Mouse (Mus musculus) liver, postnatal 0 days (tissue): ENCODE measurements around the gene Hist1h3b. TPM values are rescaled to one million over a fixed set of nuclear protein-coding genes. Genes with fewer than 3 reads are reported as not detected.
"Not testable (repeated sequence)": the region's sequence is repeated elsewhere in the genome, so short reads cannot be mapped to it uniquely, and the experiment has no call there.

Experiments used
- ATAC-seq: fragments of 200-750 bp; cut with Nextera tagmentation; 2 replicates; pipeline ENCODE4 v1.8.0; 2017; ENCODE audit warnings: mild to moderate bottlenecking, moderate library complexity
- DNase-seq: peaks from one replicate; pipeline ENCODE4 v3.0.0-alpha.2; 2016
- H3K27ac ChIP-seq: fragments of 300-500 bp; sonication (generic); 2 replicates; pipeline ENCODE4 v1.5.1; 2014; ENCODE audit warnings: antibody characterized with exemption, moderate library complexity, mild to moderate bottlenecking, low read depth
- H3K27me3 ChIP-seq: fragments of 300-500 bp; sonication (generic); 2 replicates; pipeline ENCODE4 v1.6.1; 2014; ENCODE audit warnings: low read length, control low read depth, mixed read lengths; ENCODE audit not compliant: insufficient read depth
- H3K36me3 ChIP-seq: fragments of 300-500 bp; sonication (generic); replicated peaks from 2 replicates; pipeline ENCODE4 v1.6.1; 2014; ENCODE audit warnings: mild to moderate bottlenecking, control low read depth, low read length, moderate library complexity, mixed read lengths; ENCODE audit not compliant: insufficient read depth
- H3K4me1 ChIP-seq: fragments of 300-500 bp; sonication (generic); 2 replicates; pipeline ENCODE4 v1.6.1; 2014; ENCODE audit warnings: antibody characterized with exemption, mild to moderate bottlenecking, control low read depth; ENCODE audit not compliant: insufficient read depth
- H3K4me2 ChIP-seq: fragments of 300-500 bp; sonication (generic); 2 replicates; pipeline ENCODE4 v1.6.1; 2014; ENCODE audit warnings: low read depth, mild to moderate bottlenecking, low read length, moderate library complexity, mixed read lengths
- H3K4me3 ChIP-seq: fragments of 300-500 bp; sonication (generic); 2 replicates; pipeline ENCODE4 v1.5.1; 2014; ENCODE audit warnings: low read depth, low read length
- H3K9ac ChIP-seq: fragments of 300-500 bp; sonication (generic); replicated peaks from 2 replicates; pipeline ENCODE4 v1.6.1; 2014; ENCODE audit warnings: mild to moderate bottlenecking, moderate library complexity
- H3K9me3 ChIP-seq: fragments of 300-500 bp; sonication (generic); 2 replicates; pipeline ENCODE4 v1.6.1; 2016; ENCODE audit warnings: mild to moderate bottlenecking, control low read depth, low read length, mixed read lengths
- CTCF ChIP-seq: sonication (generic); IDR thresholded peaks from 2 replicates; pipeline ENCODE4 v1.5.1; 2016; ENCODE audit warnings: antibody characterized with exemption, low read depth
- EP300 ChIP-seq: IDR thresholded peaks from 2 replicates; pipeline ENCODE4 v1.6.1; 2016; ENCODE audit warnings: antibody characterized with exemption, low read depth, mild to moderate bottlenecking
- WGBS: fragments of 180-500 bp; shearing (Covaris S2); extraction: QIAGEN DNeasy Blood & Tissue Kit; methylation state at CpG from one replicate; pipeline ENCODE4 v1.1.7; 2014; ENCODE audit not compliant: insufficient replicate concordance; 5-methylcytosine and 5-hydroxymethylcytosine counted together
- polyA plus RNA-seq: library from polyadenylated mRNA; unstranded; fragments of >200 nt; fragmentation: Nextera tagmentation; extraction: Ambion mirVana; gene quantifications from 2 replicates; pipeline ENCODE4 v1.2.1, GENCODE M21; 2015

Gene Hist1h3b
- polyA plus RNA-seq, 1 experiment from 2014 or later: 16.0 TPM

DNA sequence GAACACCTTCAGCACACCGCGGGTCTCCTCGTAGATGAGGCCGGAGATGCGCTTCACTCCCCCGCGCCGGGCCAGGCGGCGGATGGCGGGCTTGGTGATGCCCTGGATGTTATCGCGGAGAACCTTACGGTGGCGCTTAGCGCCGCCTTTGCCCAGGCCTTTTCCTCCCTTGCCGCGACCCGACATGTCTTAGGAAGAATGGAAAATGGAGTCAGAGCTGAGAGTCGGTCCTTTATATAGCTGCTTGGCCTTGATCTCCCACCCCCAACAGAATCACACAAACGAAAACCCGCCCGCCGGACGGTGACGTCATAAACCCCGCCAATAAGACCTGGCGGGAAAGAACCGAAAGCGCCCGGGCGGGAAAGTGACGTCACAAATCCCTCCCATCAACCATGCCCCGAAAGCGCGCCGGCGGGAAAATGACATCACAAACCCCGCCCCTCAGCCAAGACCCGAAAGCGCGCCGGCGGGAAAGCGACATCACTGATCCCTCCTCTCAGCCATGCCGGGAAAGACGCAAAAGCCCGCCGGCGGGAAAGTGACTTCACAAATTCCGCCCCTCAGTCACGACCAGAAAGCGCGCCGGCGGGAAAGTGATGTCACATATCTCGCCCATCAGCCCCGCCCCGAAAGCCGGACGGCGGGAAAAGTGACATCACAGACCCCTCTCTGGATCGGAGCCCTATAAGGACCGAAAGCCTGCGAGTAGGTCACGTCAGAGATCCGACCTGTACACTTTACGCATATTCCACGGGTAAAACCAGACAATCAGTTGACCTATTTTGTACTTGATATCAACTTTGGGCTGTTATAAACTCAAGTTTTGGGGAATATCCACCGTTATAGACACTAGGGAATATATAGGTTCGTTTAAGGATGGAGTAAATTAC lies 9.2 kb downstream of the Hist1h3b start, which contains the start of gene Hist1h4a:
TSS of gene Hist1h4a (minus strand) at position 259 of the 893 bp plus-strand sequence.
- WGBS: under 1% methylated on average over 62 of the region's 72 CpGs

DNA sequence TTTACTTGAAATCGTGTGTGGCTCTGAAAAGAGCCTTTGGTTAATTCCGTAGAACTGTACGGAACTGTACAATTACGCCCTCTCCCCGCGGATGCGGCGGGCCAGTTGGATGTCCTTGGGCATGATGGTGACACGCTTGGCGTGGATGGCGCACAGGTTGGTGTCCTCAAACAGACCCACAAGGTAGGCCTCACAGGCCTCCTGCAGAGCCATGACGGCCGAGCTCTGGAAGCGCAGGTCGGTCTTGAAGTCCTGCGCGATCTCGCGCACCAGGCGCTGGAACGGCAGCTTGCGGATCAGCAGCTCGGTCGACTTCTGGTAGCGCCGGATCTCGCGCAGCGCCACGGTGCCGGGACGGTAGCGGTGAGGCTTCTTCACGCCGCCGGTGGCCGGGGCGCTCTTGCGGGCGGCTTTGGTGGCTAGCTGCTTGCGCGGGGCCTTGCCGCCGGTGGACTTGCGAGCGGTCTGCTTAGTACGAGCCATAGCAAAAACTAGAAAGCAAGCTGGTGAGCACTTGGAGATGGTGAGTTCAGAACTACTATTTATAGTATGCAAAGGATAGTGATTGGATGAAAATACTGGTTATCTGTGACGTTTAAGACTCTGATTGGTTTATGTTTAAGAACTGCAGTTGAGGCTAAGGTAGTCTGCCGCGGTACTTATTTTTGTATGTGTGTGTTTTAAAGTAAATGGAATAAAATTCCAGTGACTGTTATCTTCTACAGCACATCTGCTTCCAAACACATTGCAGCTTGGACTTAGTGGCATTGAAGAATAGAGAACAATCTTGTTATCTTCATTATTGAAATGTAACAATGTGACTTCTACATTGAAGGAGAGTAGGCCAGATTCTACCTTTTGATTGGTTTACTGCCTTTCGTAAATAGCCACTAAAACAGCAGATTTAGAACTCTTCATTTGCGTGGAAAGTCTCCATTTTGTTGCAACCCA lies 10.1 kb downstream of the Hist1h3b start, which contains the start of gene Hist1h3a:
TSS of gene Hist1h3a (minus strand) at position 516 of the 951 bp plus-strand sequence.
- Histone ChIP-seq H3K27ac (peak within 1 kb of the TSS; percentile 97), H3K4me3 (peak within 1 kb of the TSS; percentile 59), H3K4me1 (peaks cover 24% of the 10 kb centered on the region), H3K9ac (peak within 1 kb of the TSS; percentile 79), H3K4me2 (peak within 1 kb of the TSS; percentile 84)
- DNase-seq (peak; percentile 72), ATAC-seq (peak; percentile 48)
- H3K27me3 ChIP-seq, H3K36me3 ChIP-seq, H3K9me3 ChIP-seq: not testable (repeated sequence)
- WGBS: under 1% methylated on average over 25 of the region's 52 CpGs
- peak; percentile 72 for TF ChIP-seq EP300

More for the DNA sequence above, 9.2 kb downstream of the Hist1h3b start, which contains the start of gene Hist1h4a:
- H3K4me2 ChIP-seq: peak within 1 kb of the TSS; percentile 84
- peak; percentile 69 for ATAC-seq
- TF ChIP-seq EP300 (peak; percentile 93), CTCF (no peak)
- no peaks in the 10 kb centered on the region for H3K27me3 ChIP-seq
- H3K9me3 ChIP-seq: no peaks in the 10 kb centered on the region
- peak within 1 kb of the TSS; percentile 75 for H3K9ac ChIP-seq
- no peaks in the 10 kb centered on the region for H3K36me3 ChIP-seq
- H3K4me3 ChIP-seq: peak within 1 kb of the TSS; percentile 59
- peaks cover 24% of the 10 kb centered on the region for H3K4me1 ChIP-seq
- peak within 1 kb of the TSS; percentile 97 for H3K27ac ChIP-seq
- peak; percentile 99 for DNase-seq

DNA sequence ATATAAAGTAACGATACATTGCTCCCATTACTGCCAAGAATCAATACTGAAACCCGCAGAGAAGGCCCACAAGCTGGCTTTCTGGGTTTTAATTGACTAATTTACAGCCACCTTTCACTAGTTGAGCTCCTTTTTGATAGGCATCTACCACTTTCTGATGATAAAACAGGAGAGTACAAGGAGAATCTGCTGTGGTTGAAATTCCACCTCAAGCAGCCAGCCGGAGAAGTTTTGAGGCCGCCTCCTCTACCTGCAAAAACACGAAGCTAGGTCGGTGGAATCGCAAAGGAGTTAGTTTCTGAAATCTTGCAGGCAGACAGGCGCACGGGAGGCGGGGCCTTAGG lies 11.1 kb downstream of the Hist1h3b start:
- peak overlapping the region; percentile 84 for H3K4me2 ChIP-seq
- H3K27me3 ChIP-seq: no peaks in the 10 kb centered on the region
- peak overlapping the region; percentile 97 for H3K27ac ChIP-seq
- ATAC-seq (no peak), DNase-seq (no peak)
- H3K4me1 ChIP-seq: peaks cover 24% of the 10 kb centered on the region
- peak overlapping the region; percentile 79 for H3K9ac ChIP-seq
- peak overlapping the region; percentile 59 for H3K4me3 ChIP-seq
- WGBS: 1% methylated on average over 10 of the region's 10 CpGs
- no peaks in the 10 kb centered on the region for H3K9me3 ChIP-seq
- TF ChIP-seq CTCF: no peak
- TF ChIP-seq EP300: no peak
- H3K36me3 ChIP-seq: no peaks in the 10 kb centered on the region

DNA sequence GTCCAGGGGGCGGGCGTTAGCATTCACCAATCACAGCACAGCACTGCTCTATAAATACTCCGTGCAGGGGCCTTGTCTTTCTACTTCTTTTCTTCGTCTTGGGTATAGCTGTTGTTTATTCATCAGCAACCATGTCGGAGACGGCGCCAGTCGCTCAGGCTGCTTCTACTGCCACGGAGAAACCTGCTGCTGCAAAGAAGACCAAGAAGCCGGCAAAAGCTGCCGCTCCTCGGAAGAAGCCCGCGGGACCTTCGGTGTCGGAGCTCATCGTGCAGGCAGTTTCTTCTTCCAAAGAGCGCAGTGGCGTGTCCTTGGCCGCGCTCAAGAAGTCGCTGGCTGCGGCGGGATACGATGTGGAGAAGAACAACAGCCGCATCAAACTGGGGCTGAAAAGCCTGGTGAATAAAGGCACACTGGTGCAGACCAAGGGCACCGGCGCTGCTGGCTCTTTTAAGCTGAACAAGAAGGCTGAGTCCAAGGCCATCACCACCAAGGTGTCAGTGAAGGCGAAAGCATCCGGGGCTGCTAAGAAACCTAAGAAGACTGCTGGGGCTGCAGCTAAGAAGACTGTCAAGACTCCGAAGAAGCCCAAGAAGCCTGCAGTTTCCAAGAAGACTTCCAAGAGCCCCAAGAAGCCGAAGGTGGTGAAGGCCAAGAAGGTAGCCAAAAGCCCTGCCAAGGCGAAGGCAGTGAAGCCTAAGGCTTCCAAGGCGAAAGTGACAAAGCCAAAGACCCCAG lies 11.7 kb downstream of the Hist1h3b start, which contains the start of gene Hist1h1a:
TSS of gene Hist1h1a (plus strand) at position 81 of the 738 bp plus-strand sequence.
- Histone ChIP-seq H3K4me2 (peak within 1 kb of the TSS; percentile 84), H3K27ac (peak within 1 kb of the TSS; percentile 97), H3K27me3 (no peaks in the 10 kb centered on the region), H3K4me1 (peaks cover 24% of the 10 kb centered on the region), H3K36me3 (no peaks in the 10 kb centered on the region), H3K9ac (peak within 1 kb of the TSS; percentile 79), H3K9me3 (no peaks in the 10 kb centered on the region), H3K4me3 (peak within 1 kb of the TSS; percentile 59)
- peak; percentile 34 for ATAC-seq
- 3% methylated on average over 34 of the region's 34 CpGs for WGBS
- peak; percentile 94 for DNase-seq
- TF ChIP-seq EP300: peak; percentile 68
- no peak for TF ChIP-seq CTCF

DNA sequence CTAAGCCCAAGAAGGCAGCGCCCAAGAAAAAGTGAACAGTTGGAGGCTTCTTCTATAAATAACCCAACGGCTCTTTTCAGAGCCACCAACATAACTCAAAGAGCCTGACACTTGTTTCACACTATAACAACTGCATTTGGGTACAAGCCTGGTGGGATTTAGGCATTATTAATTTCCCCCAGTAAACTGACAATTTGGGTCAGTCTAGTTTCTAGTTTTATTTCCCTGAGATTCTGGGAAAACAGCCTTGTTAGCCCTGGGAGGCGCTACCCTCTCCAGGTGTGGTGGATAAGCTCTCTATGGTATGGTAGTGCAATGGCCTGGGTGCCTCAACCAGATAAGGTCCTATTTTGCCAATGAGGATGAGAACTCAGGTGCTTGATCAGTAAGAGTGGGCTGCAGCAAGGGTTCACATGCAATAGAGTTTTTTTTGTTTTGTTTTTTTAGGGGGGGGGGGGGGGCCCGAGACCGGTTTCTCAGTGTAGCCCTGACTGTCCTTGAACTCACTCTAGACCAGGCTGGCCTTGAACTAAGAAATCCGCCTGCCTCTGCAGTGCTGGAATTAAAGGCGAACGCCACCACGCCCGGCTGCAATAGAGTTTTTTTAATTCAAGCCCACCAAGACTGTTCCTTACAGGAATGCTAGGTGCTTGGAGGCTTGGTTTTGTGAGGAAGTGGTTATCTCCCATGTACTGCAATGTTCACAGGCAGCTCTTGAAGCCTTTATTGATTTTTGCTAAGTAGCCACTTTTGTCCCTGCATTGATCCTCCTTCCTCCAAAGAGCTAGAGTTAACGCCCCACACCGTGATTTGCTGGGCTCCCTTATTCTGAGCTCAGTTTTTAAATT lies 12.5 kb downstream of the Hist1h3b start:
- Histone ChIP-seq H3K4me2 (peak overlapping the region; percentile 84), H3K9me3 (no peaks in the 10 kb centered on the region), H3K36me3 (no peaks in the 10 kb centered on the region), H3K4me3 (peak overlapping the region; percentile 59), H3K4me1 (peaks cover 20% of the 10 kb centered on the region), H3K27ac (peak overlapping the region; percentile 97), H3K27me3 (no peaks in the 10 kb centered on the region), H3K9ac (peak overlapping the region; percentile 79)
- WGBS: 31% methylated on average over 12 of the region's 12 CpGs
- peak; percentile 45 for DNase-seq
- ATAC-seq: no peak
- TF ChIP-seq EP300: peak; percentile 55
- TF ChIP-seq CTCF: no peak
